Mouse (Mus musculus) urinary bladder, postnatal 10 days (tissue): ENCODE results near the gene Olfr1382.
"Not testable (repeated sequence)": the region's sequence is repeated elsewhere in the genome, so short reads cannot be mapped to it uniquely, and the experiment has no call there.

Source experiments
- DNase-seq: peaks from one replicate; pipeline ENCODE4 v3.0.0; 2022; ENCODE audit warnings: low spot score

Olfr1382 gene

GRCm38 (mm10) chr11:49527947-49528346, at the start of gene Olfr1382:
Gene Olfr1382 (plus strand): TSS chr11:49528247.
- no peak for DNase-seq

GRCm38 (mm10) chr11:49485973-49486372, 42.1 kb upstream of the Olfr1382 start:
- no peak for DNase-seq

GRCm38 (mm10) chr11:49488770-49489169, 39.3 kb upstream of the Olfr1382 start, which contains the start of gene Olfr1385:
Gene Olfr1385 (plus strand): TSS chr11:49489070.
- DNase-seq = not testable (repeated sequence)

- DNase-seq = no peak
Measured at GRCm38 (mm10) chr11:49518086-49518485, 10.0 kb upstream of the Olfr1382 start.

GRCm38 (mm10) chr11:49519348-49519747, 8.7 kb upstream of the Olfr1382 start, which contains the start of gene Olfr1383:
Gene Olfr1383 (plus strand): TSS chr11:49519648.
- DNase-seq = no peak

GRCm38 (mm10) chr11:49532761-49533160, 4.7 kb downstream of the Olfr1382 start:
- DNase-seq = no peak

- DNase-seq = not testable (repeated sequence)
Measured at GRCm38 (mm10) chr11:49536631-49537030, 8.6 kb downstream of the Olfr1382 start.

GRCm38 (mm10) chr11:49543149-49543548, 15.1 kb downstream of the Olfr1382 start, which contains the start of gene Olfr1381:
Gene Olfr1381 (plus strand): TSS chr11:49543449.
- not testable (repeated sequence) for DNase-seq

GRCm38 (mm10) chr11:49554033-49554432, 26.0 kb downstream of the Olfr1382 start:
- not testable (repeated sequence) for DNase-seq

GRCm38 (mm10) chr11:49556578-49556977, 28.5 kb downstream of the Olfr1382 start, which contains the start of gene Olfr1380:
Gene Olfr1380 (plus strand): TSS chr11:49556878.
- not testable (repeated sequence) for DNase-seq

GRCm38 (mm10) chr11:49575054-49575453, 47.0 kb downstream of the Olfr1382 start:
- not testable (repeated sequence) for DNase-seq

- not testable (repeated sequence) for DNase-seq
Measured at GRCm38 (mm10) chr11:49580452-49580851, 52.4 kb downstream of the Olfr1382 start.
